Mouse (Mus musculus) frontal cortex, postnatal 25 days (tissue): ENCODE measurements around the gene Kif26b.

Source experiments
- DNase-seq, 2 experiments: peaks; one replicate each; pipeline ENCODE4 v3.0.0; 2022; ENCODE audit warnings: low spot score in 2 of 2

The Kif26b gene

DNA sequence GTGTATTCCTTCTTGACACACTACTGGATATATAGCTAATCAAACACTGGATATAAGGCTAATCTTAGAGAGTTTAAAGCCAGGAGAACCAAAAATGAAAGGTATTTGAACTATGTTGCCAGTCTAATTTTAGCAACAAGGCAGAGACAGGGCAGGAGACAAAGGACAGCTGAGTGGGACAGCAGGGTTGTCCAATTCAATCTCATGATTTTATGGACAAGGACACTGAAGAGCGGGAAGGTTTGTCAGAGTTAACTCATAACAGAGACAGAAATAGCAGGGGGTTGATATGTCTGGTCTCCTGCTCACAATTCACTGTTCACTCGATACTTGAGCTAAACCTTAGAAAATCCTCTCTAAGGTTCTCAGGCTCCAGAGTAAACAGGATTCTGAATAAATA lies 187.5 kb downstream of the Kif26b start:
- DNase-seq, result no peak

DNA sequence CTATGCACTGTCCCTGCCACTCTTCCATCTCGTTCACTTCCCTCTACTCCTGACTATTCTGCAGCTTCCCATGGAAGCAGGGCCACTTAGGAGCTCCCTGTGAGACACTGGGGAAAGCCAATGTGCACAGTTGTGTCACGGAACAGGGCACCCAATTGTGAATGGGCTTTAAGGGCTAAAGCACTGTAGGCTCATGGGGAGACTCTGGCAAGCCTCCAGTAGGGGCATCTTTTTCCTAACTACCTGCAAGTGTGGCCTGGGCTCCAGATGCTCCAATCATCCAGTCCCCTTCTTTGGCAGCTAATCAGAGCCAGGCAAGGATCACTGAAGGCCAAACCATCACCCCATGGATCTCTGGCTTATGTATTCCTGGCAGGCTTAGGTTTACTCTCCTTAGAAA lies 191.9 kb downstream of the Kif26b start:
- DNase-seq, result no peak

GRCm38 (mm10) chr1:178722793-178723192 lies 193.9 kb downstream of the Kif26b start:
- no peak for DNase-seq

GRCm38 (mm10) chr1:178725536-178725935 lies 196.6 kb downstream of the Kif26b start:
- DNase-seq, result no peak

GRCm38 (mm10) chr1:178728256-178728655 lies 199.3 kb downstream of the Kif26b start:
- DNase-seq, result no peak

DNA sequence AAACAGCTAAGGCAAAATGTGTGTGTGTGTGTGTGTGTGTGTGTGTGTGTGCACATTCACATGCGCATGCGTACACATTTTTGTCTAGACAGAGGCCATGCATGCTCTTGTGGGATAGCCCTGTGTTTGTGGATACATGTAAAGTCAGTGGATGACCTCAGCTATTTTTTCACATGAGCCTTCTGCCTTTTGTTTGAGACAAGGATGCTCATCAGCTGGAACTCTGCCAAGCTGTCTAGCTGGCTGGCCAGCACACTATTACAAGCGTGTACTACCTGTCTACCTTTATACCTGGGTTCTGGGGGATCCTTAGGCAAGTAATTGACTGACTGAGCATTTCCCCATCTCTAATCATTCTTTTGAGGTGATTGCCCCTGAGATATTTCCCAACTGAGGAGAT lies 201.3 kb downstream of the Kif26b start:
- no peak for DNase-seq

DNA sequence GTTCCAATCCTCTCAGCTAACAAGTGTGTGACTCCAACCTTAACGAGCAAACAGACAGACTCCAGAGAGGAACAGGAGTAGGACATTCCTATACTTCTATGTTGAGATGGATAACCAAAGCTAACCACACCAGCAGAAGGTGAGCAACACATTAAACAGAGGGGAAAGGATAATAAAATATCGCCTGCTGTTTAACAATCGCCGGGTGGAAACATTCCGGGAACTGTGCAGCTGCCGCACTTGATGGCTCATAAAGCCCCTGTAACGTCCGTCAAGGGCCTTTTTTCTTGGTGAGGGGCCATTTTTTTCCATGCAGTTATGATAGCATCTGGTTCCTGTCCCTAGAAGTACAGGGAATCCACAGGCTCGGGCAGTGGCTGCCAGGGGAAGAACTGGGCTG lies 204.1 kb downstream of the Kif26b start:
- no peak for DNase-seq

DNA sequence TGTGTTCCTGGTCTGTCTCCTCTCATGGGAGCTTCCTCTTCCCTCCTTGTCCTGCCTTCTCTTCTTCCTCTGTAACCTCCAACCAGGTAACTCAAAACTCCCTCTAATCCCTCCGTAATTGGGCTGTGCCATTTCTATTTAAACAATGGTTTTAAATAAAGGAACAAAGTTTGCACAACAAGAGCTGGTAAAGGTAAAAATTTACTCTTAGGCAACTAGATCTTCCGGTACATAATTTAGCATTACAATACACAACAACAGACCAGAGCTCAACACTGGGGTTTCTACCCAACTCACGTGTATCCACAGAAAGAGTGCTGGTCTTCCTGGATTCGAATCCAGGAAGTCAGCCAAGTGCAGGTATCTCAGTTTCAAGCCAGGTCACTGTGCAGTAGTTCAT lies 205.7 kb downstream of the Kif26b start:
- no peak for DNase-seq

GRCm38 (mm10) chr1:178736931-178737330 lies 208.0 kb downstream of the Kif26b start:
- no peak for DNase-seq

DNA sequence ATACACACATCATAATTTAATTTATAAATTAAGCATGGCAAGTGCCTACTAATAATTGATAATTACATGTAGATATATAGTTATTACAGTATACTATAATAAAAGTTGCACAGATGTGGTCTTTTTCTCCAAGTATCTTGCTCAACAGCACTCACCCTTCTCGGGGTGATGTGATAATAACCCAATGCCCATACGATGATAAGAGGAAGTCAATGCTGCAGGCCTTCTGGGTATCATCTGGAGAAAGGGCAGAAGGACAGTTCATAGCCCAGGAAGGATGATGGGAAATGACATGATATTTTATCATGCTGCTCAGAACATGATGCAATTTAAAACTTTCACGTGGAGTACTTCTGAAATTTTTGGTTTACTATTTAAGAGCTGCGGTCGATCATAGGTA lies 214.9 kb downstream of the Kif26b start:
- DNase-seq, result no peak

DNA sequence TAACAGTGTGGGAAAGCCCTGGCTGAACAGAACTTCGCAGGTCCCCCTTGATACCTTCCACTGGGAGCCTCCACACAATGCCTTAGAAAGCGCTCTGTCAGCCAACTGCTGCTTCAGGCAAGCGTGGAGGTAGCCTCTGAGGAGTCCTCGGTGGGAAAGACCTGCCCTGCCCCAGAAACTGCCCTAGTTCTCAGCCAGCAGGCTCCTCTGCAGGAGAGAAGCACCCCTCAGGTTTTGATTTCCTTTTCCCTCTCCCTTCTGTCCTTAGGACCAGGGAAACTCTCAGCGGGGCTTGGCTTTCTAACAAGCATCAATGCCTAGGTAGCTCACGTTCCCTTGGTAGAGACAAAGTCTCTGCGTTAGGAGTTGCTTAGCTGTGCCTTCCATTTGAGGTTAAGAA lies 215.6 kb downstream of the Kif26b start:
- no peak for DNase-seq

GRCm38 (mm10) chr1:178744961-178745360 lies 216.0 kb downstream of the Kif26b start:
- no peak for DNase-seq

- no peak for DNase-seq
Observed at GRCm38 (mm10) chr1:178745471-178745870, 216.5 kb downstream of the Kif26b start.

GRCm38 (mm10) chr1:178747279-178748221 lies 218.6 kb downstream of the Kif26b start:
- no peak for DNase-seq

DNA sequence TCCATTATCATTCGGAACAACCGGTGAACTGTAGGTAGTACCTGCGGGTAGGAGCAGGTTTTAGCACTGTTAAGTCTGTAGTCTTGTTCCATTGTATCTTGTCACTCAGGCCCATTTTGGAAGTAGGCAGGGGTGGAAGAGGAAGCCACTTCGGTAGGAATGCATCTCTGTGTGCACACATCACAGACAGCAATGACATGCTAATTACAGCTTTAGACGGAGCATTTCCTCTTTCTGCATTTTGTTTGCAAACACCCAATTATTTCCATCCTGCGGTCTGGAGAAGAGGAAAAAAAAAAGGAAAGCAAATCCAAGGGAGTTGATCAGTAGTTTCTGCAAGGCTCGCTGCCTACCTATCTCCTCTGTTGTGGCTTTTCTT lies 219.3 kb downstream of the Kif26b start:
- no peak for DNase-seq

DNA sequence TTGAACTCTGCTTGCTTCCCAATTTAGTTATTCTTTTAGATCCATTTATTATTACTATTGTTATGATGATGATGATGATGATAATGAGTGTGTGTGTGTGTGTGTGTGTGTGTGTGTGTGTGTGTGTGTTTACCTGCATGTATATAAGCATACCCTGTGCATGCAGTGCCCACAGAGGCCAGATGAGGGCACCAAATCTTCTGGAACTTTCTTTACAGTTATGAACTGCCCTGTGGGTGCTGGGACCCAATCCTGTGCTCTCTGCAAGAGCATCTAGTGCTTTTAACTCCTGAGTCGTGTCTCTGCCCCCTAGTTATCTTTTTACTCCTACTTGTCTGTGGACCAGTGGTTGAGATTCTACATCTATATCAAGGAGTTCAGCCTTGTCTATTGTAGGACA lies 219.7 kb downstream of the Kif26b start:
- DNase-seq, result no peak

- no peak for DNase-seq
Observed at GRCm38 (mm10) chr1:178749786-178750185, 220.9 kb downstream of the Kif26b start.

- no peak for DNase-seq
Observed at GRCm38 (mm10) chr1:178758441-178758840, 229.5 kb downstream of the Kif26b start.

- DNase-seq, result no peak
Observed at GRCm38 (mm10) chr1:178762125-178762741, 233.3 kb downstream of the Kif26b start.

DNA sequence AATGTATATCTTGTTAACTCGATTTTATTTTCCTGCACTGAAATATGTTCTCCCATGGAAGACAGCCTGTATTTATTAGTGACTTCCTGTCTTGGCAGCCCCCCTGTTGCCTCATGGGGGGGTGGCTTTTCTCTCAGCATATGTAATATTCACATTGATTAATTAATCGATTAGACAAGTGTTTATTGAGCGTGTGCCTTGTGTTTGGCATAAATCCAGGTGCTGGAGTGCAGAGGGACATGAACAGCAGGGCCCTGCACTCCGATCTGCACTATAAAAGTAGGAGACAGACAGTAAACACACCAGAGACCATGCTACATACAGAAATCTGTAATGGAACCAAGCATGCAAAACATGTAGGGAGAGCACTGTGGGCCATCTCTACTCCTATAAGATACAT lies 236.0 kb downstream of the Kif26b start:
- DNase-seq, result no peak

DNA sequence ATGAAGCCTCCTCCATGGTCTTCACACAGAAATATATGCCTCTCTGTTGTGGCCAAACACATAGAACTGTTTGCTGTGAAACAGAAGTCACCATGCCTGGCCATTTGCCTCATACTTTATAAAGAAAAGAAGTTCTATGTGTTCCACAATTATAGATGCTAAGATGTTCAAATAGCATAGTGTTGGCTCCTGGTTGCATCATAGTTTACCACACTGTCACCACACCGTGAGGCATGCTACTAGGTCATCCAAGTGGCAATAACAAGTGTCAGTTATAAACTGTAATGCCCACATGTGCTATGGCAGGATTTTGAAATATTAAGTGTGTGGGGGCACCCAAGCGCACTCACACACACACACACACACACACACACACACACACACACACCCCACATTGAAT lies 236.7 kb downstream of the Kif26b start:
- no peak for DNase-seq

DNA sequence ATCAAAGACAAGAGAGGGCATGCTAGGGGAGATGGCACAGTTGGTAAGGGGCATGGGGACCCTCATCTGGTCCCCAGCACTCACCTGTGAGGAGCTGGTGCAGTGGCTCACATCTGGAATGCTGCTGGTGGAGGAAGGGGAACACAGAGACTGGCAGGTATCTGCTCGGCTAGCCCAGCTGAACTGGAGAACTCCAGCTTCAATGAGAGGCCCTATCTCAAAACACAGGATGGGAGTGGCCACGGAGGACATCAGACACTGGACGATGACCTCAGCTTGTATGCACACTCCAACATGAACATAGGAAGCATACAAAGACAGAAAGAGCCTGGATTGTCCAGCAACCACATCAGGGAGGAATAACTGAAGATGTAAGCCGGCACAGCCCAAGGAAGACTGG lies 240.1 kb downstream of the Kif26b start:
- DNase-seq, result no peak

GRCm38 (mm10) chr1:178769988-178770387 lies 241.1 kb downstream of the Kif26b start:
- DNase-seq, result no peak
